Mouse (Mus musculus) effector memory CD4-positive, alpha-beta T cell, adult 5 months (primary cell): Measurements from ENCODE around the gene Dnajb8. TPM values are rescaled to one million over a fixed set of nuclear protein-coding genes. Genes with fewer than 3 reads are reported as not detected.

Experiments
- polyA plus RNA-seq: library from polyadenylated mRNA; unstranded; fragments of 100-300 nt; shearing (Covaris generic); gene quantifications from one replicate; pipeline ENCODE4 v1.2.1, GENCODE M21; 2017

Gene Dnajb8
- not detected for polyA plus RNA-seq

GRCm38 (mm10) chr6:88221968-88222367 lies at the start of gene Dnajb8:
Gene Dnajb8, plus strand, starts transcription at chr6:88222268.

GRCm38 (mm10) chr6:88193433-88194052 lies 28.5 kb upstream of the Dnajb8 start, which contains the start of gene Gata2:
Gene Gata2, plus strand, starts transcription at chr6:88193891.

Other genes starting within 250 kb of the Dnajb8 start
- not detected for gene H1fx, start 240.6 kb upstream of the Dnajb8 start, polyA plus RNA-seq
- gene Rab7, start 177.0 kb upstream of the Dnajb8 start, polyA plus RNA-seq = 287 TPM
- gene Rpn1, start 137.8 kb upstream of the Dnajb8 start, polyA plus RNA-seq = 111 TPM
- gene Gata2, start 28.4 kb upstream of the Dnajb8 start, polyA plus RNA-seq = not detected
- gene Eefsec, start 224.3 kb downstream of the Dnajb8 start, polyA plus RNA-seq = 44.4 TPM
- gene Ruvbl1, start 243.1 kb downstream of the Dnajb8 start, polyA plus RNA-seq = 53.8 TPM